Mouse (Mus musculus): Measurements from ENCODE around the gene Sprr2a2.
"Not testable (repeated sequence)": the region's sequence is repeated elsewhere in the genome, so short reads cannot be mapped to it uniquely, and the experiment has no call there.

The Sprr2a2 gene

DNA sequence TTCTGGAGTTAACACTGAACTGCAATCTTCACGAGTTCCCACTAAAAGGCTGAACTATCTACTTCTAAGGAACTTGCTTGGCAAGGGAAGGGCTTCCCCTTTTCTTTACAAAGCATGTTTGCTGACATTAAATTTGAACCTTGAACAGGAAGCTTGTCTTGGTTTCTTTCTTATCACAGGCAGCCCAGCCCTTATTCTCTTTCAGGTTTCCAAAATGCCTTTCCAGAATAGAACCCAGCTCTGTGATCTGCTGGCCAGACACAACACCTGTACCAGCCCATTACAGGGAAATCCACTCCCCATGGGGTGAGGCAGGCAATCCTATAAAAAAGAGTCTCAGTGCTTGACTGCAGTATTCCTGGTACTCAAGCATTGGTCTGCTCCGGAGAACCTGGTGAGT lies at the start of gene Sprr2a2, which contains the start of gene Sprr2a1:
Sprr2a2 (plus strand) TSS at position 352 of the 400 bp plus-strand sequence.
Sprr2a1 (plus strand) TSS at position 231 of the 400 bp plus-strand sequence.
- not testable (repeated sequence) for DNase-seq (ENCODE audit: low spot score in 2 of 2)

DNA sequence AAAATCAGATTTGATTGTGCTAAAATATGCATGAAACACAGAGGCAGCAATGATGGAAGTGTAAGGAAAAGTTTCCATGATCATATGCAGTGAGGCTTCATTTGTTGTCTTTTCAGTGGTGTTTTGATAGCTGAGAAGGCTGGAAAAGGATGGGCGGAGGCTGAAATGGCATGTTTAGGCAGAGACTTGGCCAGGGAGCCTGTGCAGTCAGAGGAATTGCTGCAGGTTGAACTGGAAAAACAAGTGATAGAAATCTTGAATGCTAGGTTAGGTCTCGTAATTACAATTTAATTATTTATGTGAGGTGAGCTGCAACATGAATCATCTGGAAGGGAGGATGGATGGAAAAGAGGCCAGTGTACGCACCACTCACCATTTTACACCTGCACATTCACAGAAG lies 45.9 kb upstream of the Sprr2a2 start:
- no peak for DNase-seq (ENCODE audit: low spot score in 2 of 2)

DNA sequence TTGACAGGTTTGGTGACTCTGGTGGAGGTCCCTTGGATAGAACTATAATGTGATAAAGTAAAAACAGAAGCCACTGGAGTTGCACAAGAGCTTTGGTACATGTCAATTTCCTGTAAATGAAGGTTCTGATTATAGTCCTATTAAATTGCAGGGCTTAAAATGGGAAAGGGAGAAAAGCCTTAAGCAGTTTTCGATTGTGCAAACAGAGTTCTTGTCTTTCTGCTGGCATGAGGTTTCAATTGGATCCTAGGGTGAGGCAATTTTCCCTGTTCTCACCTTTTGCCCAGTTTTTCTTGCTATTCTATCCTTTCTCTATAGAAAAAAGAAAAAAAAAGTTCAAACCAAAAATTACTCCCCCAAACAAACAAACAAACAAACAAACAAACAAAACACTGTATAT lies 38.8 kb upstream of the Sprr2a2 start:
- DNase-seq (ENCODE audit: low spot score in 2 of 2) = no peak

DNA sequence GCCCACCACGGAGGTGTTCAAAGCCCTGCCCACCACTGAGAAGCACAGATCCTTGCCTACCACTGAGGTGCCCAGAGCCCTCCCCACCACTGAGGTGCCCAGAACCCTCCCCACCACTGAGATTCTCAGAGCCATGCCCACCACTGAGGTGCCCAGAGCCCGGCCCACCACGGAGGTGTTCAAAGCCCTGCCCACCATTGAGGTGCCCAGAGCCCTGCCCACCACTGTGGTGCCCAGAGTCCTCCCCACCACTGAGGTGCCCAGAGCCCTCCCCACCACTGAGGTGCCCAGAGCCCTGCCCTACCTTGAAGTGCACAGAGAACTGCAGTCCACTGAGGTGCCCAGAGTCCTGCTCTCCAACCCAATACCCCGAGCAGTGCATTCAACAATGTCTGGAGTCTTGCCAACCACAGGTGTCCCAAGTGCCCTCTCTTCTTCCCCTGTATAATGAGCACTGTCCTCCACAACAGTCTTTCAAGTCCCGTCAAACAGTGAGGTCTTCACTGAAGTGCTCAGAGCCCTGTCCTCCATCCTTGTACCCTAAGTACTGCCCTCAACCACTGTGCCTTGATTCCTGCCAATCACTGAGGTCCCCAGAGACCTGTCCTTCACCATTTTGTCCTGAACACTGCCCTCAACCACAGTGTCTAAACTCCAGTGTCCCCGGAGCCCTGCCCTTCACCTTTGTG lies 20.1 kb upstream of the Sprr2a2 start:
- no peak for DNase-seq (ENCODE audit: low spot score in 2 of 2)

DNA sequence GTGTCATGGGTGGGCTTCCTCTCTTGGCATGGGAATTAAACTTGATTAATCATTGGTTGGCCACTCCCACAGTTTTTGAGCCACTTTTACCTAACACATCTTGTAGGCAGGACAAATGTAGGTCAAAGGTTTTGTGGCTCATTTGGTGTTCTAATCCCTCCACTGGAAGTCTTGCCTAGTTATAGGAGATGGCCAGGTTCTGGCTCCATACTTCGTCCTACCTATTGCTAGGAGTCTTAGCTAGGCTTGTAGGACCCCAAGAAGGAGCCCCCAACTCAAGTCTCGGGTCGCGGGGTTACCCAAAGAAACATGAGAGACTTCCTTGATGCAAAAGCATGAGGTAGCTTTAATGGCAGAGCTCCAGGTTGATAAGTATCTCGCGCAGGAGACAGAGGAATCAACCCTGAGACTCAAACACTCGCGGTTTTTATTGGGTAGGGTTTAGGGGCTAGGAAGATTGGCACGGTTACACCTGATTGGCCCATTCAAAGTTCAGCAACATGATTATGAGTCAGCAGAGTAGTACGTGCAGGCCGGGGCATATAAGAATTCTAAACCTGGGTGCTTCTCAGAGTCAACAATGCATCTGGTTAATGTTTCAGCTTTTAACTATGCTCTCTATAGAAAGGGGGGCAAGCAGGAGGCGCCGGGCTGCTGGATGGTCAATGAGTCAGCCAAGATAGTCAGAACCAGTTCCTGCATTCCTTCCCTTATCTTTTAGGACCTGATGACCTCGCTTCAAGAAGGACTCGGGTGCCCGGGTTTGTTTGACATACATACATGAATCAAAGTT lies 4.4 kb upstream of the Sprr2a2 start:
- DNase-seq (ENCODE audit: low spot score in 2 of 2) = not testable (repeated sequence)

DNA sequence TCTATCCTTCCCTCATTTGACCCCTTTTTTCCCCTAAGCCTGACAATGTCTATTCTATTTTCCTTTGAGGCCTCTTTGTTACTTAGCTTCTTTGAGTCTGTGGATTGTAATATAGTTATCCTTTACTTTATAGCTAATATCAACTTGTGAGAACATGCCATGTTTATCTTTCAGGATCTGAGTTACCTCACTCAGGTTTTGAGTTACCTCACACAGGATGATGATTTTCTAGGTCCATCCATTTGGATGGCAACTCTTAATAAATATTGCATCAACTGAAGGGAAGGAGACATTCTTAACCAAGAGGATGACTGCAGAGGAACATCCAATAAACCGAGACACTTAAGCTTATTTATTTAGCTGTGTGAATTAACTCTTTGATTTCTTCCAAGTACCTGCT lies 3.7 kb upstream of the Sprr2a2 start:
- DNase-seq (ENCODE audit: low spot score in 2 of 2) = not testable (repeated sequence)

DNA sequence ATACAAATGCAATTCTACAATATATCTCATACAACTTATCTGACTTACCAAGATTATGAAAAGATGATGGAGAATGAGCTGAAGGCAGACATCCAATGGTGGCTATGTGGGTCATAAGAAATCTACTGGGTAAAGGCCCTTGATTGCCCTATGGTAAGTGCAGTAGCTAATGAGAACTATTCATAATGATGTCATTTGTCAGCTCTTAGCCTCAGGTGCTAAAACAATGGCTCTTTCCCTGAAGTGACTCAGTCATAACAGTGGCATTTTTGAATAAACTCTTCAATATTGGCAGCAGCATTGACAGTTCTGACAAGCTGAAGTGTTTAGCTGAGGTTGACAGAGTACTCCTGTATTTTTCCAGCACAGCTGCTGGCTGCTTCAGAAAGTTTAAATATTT lies 2.1 kb upstream of the Sprr2a2 start:
- not testable (repeated sequence) for DNase-seq (ENCODE audit: low spot score in 2 of 2)

DNA sequence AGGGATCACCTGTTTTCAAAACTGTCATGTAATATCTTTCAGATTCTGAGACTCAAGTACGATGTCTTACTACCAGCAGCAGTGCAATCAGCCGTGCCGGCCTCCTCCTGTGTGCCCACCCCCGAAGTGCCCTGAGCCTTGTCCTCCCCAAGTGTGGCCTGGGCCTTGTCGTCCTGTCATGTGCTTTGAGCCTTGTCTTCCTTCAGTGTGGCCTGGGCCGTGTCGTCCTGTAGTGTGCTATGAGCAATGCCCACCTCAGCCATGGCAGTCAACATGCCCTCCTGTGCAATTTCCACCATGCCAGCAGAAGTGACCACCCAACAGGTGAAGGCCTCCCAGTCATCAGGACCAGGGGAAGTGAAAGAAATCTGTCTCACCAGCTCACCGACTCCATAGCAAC lies 3.3 kb downstream of the Sprr2a2 start:
- DNase-seq (ENCODE audit: low spot score in 2 of 2) = not testable (repeated sequence)

DNA sequence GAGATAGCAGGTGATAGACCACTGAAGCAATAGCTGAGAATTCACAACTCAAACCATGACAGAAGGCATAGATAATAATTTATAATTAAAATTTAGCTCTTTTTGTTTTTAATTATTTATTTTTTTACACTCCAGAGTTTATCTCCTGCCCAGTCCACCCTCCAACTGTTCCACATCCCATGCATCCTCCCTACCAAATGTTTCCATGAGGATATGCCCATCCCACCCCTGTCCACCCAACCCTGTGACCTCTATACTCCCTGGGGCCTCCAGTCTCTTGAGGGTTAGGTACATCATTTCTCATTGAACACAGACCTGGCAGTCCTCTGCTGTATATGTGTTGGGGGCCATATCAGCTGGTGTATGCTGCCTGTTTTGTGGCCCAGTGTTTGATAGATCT lies 8.0 kb downstream of the Sprr2a2 start:
- not testable (repeated sequence) for DNase-seq (ENCODE audit: low spot score in 2 of 2)

DNA sequence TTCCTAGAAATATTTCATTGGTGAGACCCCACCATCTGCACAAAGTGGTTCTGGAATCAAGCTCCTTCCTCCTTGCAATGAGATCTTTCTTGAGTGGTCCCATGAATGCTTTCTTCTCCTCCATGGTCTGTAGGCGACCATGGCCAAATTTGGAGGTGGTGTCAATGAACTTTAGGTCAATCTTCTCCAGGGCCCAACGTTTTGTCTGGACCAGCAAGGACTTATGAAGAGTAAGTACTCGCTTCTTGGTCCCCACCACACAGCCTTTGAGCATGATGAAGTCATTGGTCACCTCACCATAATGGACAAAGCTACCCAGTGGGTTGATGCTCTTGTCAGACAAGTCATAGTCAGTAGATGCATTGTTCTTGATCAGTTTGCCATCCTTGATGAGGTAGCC lies 11.7 kb downstream of the Sprr2a2 start:
- not testable (repeated sequence) for DNase-seq (ENCODE audit: low spot score in 2 of 2)

DNA sequence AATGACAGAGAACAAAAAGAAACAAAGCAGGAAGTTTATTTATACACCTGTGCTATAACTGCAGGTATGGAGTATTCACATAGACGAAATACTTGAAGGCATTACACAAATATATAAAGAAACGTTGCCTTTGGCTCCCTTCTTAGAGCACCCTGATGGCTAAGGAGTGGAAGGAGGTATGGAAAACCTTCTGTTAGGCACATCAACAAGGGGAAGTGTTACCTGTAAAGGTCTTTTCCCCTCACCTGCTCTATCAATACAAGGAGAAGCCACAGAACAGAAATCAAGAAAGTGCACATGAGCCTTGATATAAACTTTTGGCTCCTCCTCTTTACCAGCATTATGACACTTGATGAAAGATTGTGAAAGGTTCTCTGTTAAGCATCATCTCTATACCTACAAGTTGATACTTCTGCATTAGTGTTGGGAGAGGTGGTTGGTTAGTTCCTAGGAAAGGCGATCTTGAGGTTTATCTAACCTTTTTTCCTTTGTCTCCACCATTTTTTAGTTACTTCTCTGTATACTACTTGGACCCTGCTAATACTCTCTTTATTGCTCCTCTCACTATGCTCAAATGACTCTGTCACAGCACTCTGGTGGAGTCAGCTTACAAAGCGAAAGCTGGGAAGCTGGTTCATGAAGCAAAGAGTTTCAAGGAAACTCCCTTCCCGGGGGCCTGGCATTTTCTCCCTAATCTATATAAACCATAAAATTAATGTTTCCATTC lies 20.9 kb downstream of the Sprr2a2 start:
- not testable (repeated sequence) for DNase-seq (ENCODE audit: low spot score in 2 of 2)

DNA sequence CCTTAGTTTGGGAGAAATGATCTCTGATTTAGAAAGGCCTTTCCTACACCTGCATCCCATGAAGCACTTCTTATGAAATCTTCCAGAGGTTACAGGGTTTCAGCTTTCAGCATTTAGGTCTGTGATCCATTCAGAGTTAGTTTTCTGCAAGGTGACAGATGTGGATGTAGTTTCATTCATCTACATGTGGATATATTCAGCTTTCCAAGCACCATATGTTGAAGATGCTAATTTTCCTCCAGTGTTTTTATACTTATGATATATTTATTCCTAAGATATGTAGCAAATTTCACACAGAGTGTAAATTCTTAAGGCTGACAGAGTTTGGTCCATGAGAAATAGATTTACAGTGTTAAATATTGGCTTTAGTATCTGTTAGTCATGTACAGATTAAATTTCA lies 23.0 kb downstream of the Sprr2a2 start:
- DNase-seq (ENCODE audit: low spot score in 2 of 2) = not testable (repeated sequence)

DNA sequence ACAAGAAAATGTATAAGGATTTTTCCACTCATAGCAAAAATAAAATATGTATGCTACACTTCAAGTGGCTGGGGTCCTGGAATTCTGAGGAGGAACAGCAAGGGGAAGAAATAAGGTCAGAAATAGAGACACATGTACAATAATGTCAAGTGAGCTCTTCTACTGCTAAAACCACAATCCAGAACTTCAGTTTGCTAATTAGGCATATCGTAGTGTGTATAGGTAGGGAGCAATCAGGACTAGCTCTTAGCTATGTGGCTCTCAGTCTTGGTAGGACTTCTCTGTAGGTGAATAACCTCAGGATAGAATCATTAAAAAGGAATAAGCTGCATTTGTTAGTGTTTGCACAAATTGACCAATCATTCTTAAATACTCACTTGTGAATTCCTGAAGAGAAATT lies 23.5 kb downstream of the Sprr2a2 start:
- DNase-seq (ENCODE audit: low spot score in 2 of 2) = not testable (repeated sequence)

DNA sequence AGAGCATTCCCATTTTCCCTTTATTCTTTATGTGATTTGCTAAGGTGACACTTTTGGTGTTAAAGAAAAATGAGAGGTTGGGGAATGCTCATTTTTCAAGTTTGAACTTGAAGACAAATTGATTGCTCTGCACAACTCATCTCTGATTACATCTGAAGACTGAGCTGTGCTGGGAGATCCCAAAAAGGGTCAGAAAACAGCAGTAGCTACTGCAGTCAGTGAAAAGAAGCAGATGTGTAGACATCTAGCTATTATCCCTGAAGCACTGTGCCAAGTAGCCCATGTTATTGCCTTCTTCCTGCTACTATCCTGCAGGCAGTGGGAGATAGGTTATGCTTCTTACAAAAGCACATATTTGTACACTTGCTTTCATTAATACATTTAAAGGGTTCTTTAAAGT lies 29.1 kb downstream of the Sprr2a2 start:
- not testable (repeated sequence) for DNase-seq (ENCODE audit: low spot score in 2 of 2)

DNA sequence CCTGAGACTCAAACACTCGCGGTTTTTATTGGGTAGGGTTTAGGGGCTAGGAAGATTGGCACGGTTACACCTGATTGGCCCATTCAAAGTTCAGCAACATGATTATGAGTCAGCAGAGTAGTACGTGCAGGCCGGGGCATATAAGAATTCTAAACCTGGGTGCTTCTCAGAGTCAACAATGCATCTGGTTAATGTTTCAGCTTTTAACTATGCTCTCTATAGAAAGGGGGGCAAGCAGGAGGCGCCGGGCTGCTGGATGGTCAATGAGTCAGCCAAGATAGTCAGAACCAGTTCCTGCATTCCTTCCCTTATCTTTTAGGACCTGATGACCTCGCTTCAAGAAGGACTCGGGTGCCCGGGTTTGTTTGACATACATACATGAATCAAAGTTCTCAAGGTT lies 30.5 kb downstream of the Sprr2a2 start:
- not testable (repeated sequence) for DNase-seq (ENCODE audit: low spot score in 2 of 2)

DNA sequence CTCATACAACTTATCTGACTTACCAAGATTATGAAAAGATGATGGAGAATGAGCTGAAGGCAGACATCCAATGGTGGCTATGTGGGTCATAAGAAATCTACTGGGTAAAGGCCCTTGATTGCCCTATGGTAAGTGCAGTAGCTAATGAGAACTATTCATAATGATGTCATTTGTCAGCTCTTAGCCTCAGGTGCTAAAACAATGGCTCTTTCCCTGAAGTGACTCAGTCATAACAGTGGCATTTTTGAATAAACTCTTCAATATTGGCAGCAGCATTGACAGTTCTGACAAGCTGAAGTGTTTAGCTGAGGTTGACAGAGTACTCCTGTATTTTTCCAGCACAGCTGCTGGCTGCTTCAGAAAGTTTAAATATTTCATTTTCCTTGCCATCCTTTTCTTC lies 32.8 kb downstream of the Sprr2a2 start:
- not testable (repeated sequence) for DNase-seq (ENCODE audit: low spot score in 2 of 2)

DNA sequence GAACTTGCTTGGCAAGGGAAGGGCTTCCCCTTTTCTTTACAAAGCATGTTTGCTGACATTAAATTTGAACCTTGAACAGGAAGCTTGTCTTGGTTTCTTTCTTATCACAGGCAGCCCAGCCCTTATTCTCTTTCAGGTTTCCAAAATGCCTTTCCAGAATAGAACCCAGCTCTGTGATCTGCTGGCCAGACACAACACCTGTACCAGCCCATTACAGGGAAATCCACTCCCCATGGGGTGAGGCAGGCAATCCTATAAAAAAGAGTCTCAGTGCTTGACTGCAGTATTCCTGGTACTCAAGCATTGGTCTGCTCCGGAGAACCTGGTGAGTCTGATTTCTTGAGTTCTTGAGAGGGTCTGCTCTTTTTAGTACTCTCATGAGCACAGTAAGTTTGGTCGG lies 34.7 kb downstream of the Sprr2a2 start:
- not testable (repeated sequence) for DNase-seq (ENCODE audit: low spot score in 2 of 2)

DNA sequence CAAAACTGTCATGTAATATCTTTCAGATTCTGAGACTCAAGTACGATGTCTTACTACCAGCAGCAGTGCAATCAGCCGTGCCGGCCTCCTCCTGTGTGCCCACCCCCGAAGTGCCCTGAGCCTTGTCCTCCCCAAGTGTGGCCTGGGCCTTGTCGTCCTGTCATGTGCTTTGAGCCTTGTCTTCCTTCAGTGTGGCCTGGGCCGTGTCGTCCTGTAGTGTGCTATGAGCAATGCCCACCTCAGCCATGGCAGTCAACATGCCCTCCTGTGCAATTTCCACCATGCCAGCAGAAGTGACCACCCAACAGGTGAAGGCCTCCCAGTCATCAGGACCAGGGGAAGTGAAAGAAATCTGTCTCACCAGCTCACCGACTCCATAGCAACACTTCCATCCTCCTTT lies 38.1 kb downstream of the Sprr2a2 start:
- not testable (repeated sequence) for DNase-seq (ENCODE audit: low spot score in 2 of 2)

DNA sequence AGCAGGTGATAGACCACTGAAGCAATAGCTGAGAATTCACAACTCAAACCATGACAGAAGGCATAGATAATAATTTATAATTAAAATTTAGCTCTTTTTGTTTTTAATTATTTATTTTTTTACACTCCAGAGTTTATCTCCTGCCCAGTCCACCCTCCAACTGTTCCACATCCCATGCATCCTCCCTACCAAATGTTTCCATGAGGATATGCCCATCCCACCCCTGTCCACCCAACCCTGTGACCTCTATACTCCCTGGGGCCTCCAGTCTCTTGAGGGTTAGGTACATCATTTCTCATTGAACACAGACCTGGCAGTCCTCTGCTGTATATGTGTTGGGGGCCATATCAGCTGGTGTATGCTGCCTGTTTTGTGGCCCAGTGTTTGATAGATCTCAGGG lies 42.8 kb downstream of the Sprr2a2 start:
- not testable (repeated sequence) for DNase-seq (ENCODE audit: low spot score in 2 of 2)

DNA sequence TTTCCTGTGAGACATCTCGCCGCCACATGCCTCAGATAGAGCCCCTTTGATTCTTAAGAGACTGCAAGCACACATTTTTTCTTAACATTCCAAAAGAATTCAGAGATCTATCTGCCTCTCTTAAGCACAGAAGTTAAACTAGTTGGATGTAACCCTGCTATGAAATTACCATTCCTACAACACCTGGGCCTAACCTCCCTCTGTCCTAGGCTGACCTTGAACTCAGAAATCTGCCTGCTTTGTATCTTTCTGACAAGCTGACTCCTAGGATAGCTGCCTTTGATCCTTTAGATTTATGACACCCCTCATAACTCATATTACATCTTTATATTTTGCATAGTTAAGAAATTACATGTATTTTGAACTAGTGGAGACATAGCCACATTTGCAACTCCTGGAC lies 47.7 kb downstream of the Sprr2a2 start:
- not testable (repeated sequence) for DNase-seq (ENCODE audit: low spot score in 2 of 2)

DNA sequence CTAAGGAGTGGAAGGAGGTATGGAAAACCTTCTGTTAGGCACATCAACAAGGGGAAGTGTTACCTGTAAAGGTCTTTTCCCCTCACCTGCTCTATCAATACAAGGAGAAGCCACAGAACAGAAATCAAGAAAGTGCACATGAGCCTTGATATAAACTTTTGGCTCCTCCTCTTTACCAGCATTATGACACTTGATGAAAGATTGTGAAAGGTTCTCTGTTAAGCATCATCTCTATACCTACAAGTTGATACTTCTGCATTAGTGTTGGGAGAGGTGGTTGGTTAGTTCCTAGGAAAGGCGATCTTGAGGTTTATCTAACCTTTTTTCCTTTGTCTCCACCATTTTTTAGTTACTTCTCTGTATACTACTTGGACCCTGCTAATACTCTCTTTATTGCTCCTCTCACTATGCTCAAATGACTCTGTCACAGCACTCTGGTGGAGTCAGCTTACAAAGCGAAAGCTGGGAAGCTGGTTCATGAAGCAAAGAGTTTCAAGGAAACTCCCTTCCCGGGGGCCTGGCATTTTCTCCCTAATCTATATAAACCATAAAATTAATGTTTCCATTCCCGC lies 55.8 kb downstream of the Sprr2a2 start:
- DNase-seq (ENCODE audit: low spot score in 2 of 2) = not testable (repeated sequence)

DNA sequence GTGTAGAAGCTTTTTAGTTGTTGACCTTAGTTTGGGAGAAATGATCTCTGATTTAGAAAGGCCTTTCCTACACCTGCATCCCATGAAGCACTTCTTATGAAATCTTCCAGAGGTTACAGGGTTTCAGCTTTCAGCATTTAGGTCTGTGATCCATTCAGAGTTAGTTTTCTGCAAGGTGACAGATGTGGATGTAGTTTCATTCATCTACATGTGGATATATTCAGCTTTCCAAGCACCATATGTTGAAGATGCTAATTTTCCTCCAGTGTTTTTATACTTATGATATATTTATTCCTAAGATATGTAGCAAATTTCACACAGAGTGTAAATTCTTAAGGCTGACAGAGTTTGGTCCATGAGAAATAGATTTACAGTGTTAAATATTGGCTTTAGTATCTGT lies 57.8 kb downstream of the Sprr2a2 start:
- not testable (repeated sequence) for DNase-seq (ENCODE audit: low spot score in 2 of 2)

All from spleen, postnatal 36 days (tissue).